Mouse (Mus musculus): ENCODE data around the gene Gm11099.

Gene Gm11099

GRCm38 (mm10) chr2:58859134-58859533 is at the start of gene Gm11099:
Gene Gm11099, plus strand, starts transcription at chr2:58859434.
- DNase-seq (ENCODE audit: low read depth, low spot score): no peak

GRCm38 (mm10) chr2:58812941-58813340 is 46.3 kb upstream of the Gm11099 start:
- DNase-seq (ENCODE audit: low read depth, low spot score): no peak

- DNase-seq (ENCODE audit: low read depth, low spot score): no peak
These were observed 30.2 kb upstream of the Gm11099 start for GRCm38 (mm10) chr2:58828910-58829600.

GRCm38 (mm10) chr2:58829981-58830742 is 29.1 kb upstream of the Gm11099 start:
- peak; percentile 15 for DNase-seq (ENCODE audit: low read depth, low spot score)

GRCm38 (mm10) chr2:58832253-58832980 is 26.8 kb upstream of the Gm11099 start:
- peak; percentile 51 for DNase-seq (ENCODE audit: low read depth, low spot score)

- no peak for DNase-seq (ENCODE audit: low read depth, low spot score)
These were observed 18.2 kb upstream of the Gm11099 start for GRCm38 (mm10) chr2:58841021-58841420.

GRCm38 (mm10) chr2:58842443-58842842 is 16.8 kb upstream of the Gm11099 start:
- DNase-seq (ENCODE audit: low read depth, low spot score): no peak

- no peak for DNase-seq (ENCODE audit: low read depth, low spot score)
These were observed 14.7 kb upstream of the Gm11099 start for GRCm38 (mm10) chr2:58844499-58844898.

- peak; percentile 71 for DNase-seq (ENCODE audit: low read depth, low spot score)
These were observed 20.6 kb downstream of the Gm11099 start for GRCm38 (mm10) chr2:58879876-58880275.

- no peak for DNase-seq (ENCODE audit: low read depth, low spot score)
These were observed 45.8 kb downstream of the Gm11099 start for GRCm38 (mm10) chr2:58905057-58905456.

- DNase-seq (ENCODE audit: low read depth, low spot score): no peak
These were observed 47.7 kb downstream of the Gm11099 start for GRCm38 (mm10) chr2:58906814-58907516.

GRCm38 (mm10) chr2:58912339-58912738 is 53.1 kb downstream of the Gm11099 start:
- no peak for DNase-seq (ENCODE audit: low read depth, low spot score)

- no peak for DNase-seq (ENCODE audit: low read depth, low spot score)
These were observed 59.1 kb downstream of the Gm11099 start for GRCm38 (mm10) chr2:58918351-58918750.

- no peak for DNase-seq (ENCODE audit: low read depth, low spot score)
These were observed 66.3 kb downstream of the Gm11099 start for GRCm38 (mm10) chr2:58925551-58925950.

- DNase-seq (ENCODE audit: low read depth, low spot score): no peak
These were observed 82.1 kb downstream of the Gm11099 start for GRCm38 (mm10) chr2:58941361-58941760.

GRCm38 (mm10) chr2:58948796-58949195 is 89.6 kb downstream of the Gm11099 start:
- DNase-seq (ENCODE audit: low read depth, low spot score): no peak

GRCm38 (mm10) chr2:58952101-58952500 is 92.9 kb downstream of the Gm11099 start:
- DNase-seq (ENCODE audit: low read depth, low spot score): no peak

- DNase-seq (ENCODE audit: low read depth, low spot score): no peak
These were observed 97.1 kb downstream of the Gm11099 start for GRCm38 (mm10) chr2:58956351-58956750.

- DNase-seq (ENCODE audit: low read depth, low spot score): no peak
These were observed 97.6 kb downstream of the Gm11099 start for GRCm38 (mm10) chr2:58956770-58957300.
